Mouse (Mus musculus): ENCODE results near the gene Cyp26c1.

- TF ChIP-seq CTCF (conservative IDR thresholded peaks at IDR 0.05; ENCODE audit: insufficient read depth, insufficient read length, low read depth, low read length) (no peak), POLR2A (IDR thresholded peaks at IDR 0.05; ENCODE audit: low read depth, low read length) (no peak)
Observed at GRCm38 (mm10) chr19:37696603-37697334, 11.4 kb downstream of the Cyp26c1 start.

All from kidney, adult 2 months (tissue).